Mouse (Mus musculus): ENCODE data around the gene Fosl2. TPM values are rescaled to one million over a fixed set of nuclear protein-coding genes. Genes with fewer than 3 reads are reported as not detected.
A peak's percentile ranks its signal among the peaks of the same experiment; 100 is the strongest.

Fosl2 gene
- total RNA-seq, 2 experiments from 2014 or later = 21.0 to 21.2 TPM

DNA sequence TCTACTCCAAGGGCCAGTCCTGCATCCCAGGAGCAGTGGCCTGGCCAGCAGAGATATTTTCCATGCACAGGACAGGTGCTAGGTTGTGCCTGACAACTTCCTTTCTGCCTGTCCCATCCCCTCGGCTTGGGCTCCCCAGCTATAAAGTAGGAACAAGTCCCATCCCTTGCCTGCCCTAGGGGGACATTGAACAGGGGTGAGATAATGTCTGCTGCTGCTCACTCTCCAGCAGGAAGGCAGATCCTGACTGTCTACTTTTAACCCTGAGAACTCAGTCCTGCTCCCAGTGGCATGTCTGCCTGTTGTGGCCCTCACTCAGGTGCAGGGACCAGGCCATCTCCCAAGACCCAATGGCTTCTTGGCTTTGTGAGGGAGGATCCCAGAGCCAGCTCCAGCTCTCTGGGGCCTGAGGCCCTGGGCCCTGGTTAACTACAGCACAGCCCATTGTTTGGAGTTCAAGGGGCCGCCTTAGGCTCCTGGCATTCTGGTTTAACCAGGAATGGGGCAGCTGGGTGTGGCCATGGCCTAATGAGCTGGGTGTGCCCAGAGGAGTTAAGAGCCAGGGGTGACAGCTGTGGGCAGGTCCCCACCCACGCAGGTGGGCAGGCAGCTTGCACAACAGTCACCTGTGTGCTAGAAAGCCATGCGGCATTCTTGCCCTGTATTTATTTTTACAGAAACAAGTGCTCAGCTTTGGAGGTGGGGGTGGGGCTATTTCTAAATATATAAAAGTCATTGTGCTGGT lies 47.5 kb downstream of the Fosl2 start:
- DNase-seq = no peak

DNA sequence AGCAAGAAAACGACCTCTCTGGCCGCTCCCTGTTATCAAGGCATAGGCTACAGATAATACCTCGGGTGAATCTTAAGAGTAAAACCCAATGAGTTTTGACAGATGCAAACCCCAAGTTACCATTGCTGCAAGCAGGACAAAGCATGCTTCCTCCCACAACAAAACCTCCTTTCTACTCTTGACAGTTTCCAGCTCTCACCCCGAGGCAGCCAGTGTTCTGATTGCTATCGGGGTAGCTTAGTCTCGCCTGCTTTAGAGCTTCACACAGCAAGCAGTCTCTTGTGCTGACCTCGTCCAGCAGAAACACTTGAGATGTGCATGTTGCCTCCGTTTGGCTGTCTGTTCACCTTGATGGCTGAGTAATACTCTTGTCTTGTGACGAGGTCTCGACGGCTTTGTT lies 52.1 kb downstream of the Fosl2 start:
- DNase-seq = no peak

DNA sequence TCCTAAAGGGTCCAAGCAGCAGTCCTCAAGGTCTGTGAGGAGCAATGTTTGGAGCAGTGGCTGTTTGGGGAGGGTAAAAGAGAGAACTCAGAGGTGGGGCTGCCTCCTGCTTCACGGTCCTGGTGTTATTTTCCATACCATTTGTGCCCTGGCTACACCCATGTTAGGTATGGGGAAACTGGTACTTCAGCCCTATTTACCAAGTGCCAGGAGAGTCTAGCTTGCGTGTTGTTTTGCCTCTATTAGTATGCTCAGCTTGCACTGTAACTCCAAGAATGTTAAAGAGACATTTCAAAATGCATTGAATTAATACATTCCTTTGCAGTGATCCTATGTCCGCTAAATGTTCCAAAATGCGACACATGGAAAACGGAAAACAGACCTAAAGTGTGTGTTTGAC lies 55.7 kb downstream of the Fosl2 start:
- no peak for DNase-seq

DNA sequence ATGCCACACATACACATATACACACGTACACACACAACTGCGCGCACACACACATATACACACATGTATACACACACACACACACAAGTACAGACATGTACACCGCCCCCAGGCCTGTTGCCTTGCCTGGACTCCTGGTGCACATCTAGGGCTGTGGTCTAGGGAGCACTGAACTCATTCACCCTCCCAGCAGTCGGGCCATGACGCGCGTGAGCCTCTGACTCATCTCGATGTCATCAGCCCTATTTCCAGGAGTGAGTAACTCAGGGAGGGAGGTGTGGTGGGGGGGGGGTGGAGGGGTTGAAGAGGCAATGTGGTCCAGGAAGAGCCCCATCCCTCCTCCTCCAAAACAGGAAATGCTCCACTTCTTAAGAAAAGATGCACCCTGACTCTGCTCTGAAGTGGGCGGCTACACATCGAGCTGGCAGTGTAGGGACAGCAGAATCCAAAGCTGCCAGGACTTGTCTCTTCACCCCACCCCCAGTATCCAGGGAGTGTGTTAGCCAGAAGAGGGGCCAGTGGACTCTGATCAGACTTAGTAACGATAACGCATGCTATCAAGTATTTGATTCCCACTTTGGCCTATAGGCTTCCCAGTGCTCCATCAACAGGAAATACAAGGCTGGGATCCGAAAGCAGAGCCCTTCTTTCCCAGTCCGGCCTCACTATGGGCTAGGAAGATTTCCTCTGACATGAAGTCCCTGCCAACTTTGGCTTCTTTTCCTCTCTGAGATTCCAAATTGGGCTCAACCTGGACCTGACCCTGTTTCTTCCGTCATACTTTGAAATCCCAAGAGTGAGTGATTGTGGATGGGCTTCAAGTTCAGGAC lies 56.6 kb downstream of the Fosl2 start:
- peak; percentile 41 for DNase-seq

DNA sequence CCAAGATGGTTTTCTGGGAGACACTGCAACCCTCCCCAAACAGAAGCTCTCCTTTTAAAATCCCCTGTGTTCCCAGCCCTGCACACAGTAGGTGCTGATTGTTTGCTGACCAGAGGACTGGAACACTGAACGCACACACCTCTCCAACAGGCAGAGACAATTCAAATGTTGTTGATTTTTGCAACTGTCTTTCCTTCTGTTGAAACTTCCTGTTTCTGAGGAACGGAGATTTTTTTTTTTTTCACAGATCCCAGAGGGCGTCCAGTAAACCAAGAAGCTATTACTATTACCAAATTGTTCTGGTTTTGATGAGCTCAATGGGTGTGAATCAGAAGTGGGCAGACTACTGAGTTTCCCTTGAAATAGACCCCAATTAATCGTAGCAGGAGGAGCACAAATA lies 58.6 kb downstream of the Fosl2 start:
- DNase-seq = peak in 1 of 2 experiments; percentile 12

DNA sequence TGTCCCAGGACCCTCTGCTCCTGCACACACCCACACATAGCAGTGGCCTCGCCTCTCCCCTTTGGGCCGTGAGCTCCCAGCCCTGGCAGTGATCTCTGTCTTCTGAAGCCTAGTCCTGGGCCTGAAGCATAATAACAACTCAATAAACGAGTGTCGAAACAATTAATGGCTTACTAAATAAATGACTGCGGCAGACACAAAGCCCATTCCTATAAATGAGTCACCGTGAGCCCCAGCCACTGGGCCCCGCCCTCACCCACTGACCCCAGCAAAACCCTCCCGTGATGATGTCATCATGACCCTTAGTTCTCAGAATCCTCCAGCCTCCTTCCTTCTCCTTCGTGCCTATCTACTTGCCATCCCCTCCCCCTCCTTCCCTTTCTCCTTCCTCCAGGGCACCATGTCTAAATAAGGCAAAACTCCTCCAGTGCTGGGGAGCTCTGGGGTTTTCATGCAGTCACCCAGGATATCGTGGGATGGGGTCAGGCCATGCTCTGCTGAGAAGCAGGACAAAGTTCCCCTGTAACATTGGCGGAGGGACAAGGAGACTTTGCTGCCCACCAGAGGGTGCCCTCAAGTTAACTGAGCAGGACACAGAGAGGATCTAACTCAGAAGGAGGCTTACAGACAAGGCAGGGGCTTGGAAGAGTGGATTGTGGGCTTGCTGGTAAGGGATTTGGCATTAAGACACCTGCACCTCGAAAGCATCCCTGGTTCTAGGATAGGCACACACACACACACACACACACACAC lies 60.4 kb downstream of the Fosl2 start:
- peak; percentile 22 to 25 for DNase-seq

DNA sequence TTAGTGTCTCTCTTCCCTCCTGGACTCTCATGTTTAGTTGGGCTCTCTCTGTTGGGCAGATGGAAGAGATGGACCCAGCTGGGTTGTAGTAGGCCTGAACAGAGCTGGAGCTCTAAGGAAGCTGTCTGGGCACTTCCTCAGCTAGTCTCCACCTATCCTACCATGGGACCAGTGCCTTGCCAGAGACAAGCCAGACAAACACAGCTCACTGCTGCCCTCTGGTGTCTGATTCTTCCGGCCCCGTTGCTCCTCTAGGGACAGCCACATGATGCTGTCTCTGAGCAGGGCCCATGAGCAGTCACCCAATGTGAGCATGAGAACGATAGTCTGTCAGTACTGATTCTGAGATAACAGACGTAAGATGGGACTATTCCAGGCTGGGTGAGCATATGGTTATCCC lies 62.1 kb downstream of the Fosl2 start:
- peak; percentile 93 to 97 for DNase-seq

DNA sequence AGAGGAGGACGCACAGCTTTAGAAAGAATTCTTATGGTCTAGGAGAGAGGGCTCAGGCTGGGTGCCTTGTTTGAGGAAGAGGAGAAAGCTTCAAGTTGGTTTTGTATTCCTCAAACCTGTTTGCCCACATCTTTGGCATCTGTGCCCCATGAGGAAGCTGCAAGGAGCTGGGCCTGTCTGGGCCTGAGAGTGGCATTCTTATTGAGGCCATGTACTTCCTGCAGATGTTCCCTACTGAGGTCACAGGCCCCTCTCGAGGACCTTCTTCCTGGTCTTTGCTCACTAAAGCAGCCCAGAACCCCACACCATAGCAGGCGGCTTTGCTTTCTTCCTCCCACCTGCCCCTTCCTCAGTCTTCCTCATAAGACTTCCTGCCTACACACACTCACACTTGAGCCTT lies 63.5 kb downstream of the Fosl2 start:
- no peak for DNase-seq

DNA sequence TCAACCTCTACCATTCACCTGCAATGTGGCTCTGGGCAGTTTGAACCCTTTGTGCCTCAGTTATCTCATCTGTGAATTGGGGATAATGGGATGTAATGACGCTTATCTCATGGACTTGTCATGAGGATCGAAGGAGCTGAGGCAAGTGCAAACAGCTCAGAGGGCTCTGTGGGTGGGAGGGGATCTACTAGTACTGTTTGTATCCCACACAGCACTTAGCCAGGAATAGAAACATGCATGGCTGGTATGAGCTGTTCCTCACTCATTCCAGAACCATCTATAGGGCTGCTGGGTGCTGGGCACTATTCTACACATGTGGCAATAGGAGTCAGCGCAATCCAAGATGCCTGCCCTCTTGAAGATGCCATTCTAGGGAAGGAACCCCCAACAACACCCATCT lies 64.0 kb downstream of the Fosl2 start:
- DNase-seq = no peak

DNA sequence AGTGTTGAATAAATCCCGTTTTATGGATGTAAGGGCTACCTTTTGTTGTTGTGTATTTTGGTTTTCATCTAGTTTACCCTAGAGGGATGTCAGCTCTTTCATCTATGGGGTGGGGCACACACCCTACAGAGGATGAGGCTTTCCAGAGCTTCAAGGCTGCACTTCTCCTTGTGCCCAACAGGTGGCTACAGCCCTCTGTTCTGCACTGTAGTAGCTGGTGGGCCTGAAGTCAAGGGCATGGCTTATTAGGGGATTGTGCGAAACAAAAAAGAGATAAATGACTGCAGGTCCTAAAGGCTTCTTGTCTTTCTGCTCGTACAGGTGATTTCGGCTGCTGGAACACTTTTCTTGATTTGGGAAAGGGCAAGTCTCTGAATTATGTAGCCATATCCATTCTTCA lies 69.1 kb downstream of the Fosl2 start:
- DNase-seq = no peak

DNA sequence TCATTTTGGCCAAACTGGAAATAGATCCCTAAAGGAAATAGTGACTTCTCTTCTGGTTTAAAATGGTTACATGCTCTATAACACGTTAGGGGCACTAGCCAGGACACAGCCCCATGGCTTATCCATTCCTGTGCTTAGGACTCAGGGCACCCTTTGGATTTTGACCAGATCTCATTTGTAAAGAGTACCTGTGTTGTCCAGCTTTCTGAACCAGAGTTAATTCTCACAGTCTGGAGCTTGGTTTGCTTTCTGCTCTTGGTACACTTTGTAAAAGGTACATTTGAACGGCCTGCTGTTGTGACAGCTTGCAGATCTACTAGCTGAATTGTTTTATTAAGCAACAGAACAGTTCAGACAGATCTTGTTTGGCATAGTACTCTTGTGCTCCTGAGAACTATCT lies 71.1 kb downstream of the Fosl2 start:
- DNase-seq = no peak

Other genes starting within 250 kb of the Fosl2 start
- 1 to 10 TPM; 1.1 to 1.8 TPM for gene Plb1, start 96.9 kb downstream of the Fosl2 start, total RNA-seq (2021)

Data from heart, adult 18-20 months (tissue).